8 mouse cellular contexts compared by ENCODE assay signal in the genomic region with DNA sequence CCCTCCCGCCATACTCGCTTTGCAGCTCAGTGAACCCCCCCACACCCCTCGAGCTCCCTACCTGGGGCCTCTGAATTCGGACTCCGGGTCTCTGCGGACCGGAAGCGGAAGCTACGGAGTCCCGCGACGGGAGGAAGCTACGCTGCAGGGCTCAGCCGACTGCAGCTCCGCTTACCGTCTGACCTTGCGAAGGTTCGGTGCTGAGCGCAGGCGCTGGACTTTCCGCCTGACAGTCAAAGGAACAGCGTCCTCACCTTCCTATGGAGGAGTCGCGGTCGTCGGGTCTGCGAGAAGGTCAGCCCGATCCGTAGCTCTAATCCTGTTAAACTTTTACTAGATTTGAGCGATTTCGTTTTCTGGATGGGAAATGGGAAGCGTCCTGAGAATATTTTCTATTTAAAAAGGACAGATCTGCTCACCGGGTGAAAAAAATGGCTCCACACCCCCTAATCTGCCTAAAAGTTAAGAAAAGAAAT. TPM values are rescaled to one million over a fixed set of nuclear protein-coding genes. Genes with fewer than 3 reads are reported as not detected.
DNase-seq lines count a peak whose midpoint lies in the region; ATAC-seq and TF ChIP-seq lines count a peak whose summit lies in the region.

TSS of gene Mrps21 (minus strand) at position 128 of the 476 bp plus-strand sequence.

- H3K79me2 ChIP-seq in C2C12 (ENCODE audit: control insufficient read depth, insufficient read depth): peaks cover 63% of the 10 kb centered on the region

- no peaks in the 10 kb centered on the region for H3K27me3 ChIP-seq in C2C12 (ENCODE audit: control insufficient read depth, insufficient read depth, insufficient read length)
- no peaks in the 10 kb centered on the region for H3K27me3 ChIP-seq in heart, embryonic 11.5 days (ENCODE audit: control insufficient read depth, insufficient read depth, low read length)
- H3K27me3 ChIP-seq in kidney, postnatal 0 days (ENCODE audit: insufficient read depth, low read length): no peaks in the 10 kb centered on the region
- H3K27me3 ChIP-seq in liver, embryonic 13.5 days: no peaks in the 10 kb centered on the region
- no peaks in the 10 kb centered on the region for H3K27me3 ChIP-seq in stomach, embryonic 16.5 days (ENCODE audit: control insufficient read depth, insufficient read depth, low read length)

- peak within 1 kb of the TSS; percentile 80 for H3K4me2 ChIP-seq in heart, embryonic 11.5 days
- peak within 1 kb of the TSS; percentile 46 for H3K4me2 ChIP-seq in kidney, postnatal 0 days (ENCODE audit: low read length)
- H3K4me2 ChIP-seq in liver, embryonic 13.5 days: peak within 1 kb of the TSS; percentile 81
- peak within 1 kb of the TSS; percentile 65 for H3K4me2 ChIP-seq in stomach, embryonic 16.5 days (ENCODE audit: low read depth, low read length)

- H3K27ac ChIP-seq in heart, embryonic 11.5 days (ENCODE audit: low read depth, low read length): peak within 1 kb of the TSS; percentile 89
- peak within 1 kb of the TSS; percentile 78 for H3K27ac ChIP-seq in kidney, postnatal 0 days
- peak within 1 kb of the TSS; percentile 89 for H3K27ac ChIP-seq in liver, embryonic 13.5 days
- H3K27ac ChIP-seq in stomach, embryonic 16.5 days (ENCODE audit: low read length): peak within 1 kb of the TSS; percentile 84

- H3K4me1 ChIP-seq in heart, embryonic 11.5 days (ENCODE audit: control insufficient read depth, insufficient read depth, low read length): peaks cover 11% of the 10 kb centered on the region
- no peaks in the 10 kb centered on the region; the same call in 1 of the 2 replicates for H3K4me1 ChIP-seq in kidney, postnatal 0 days (replicated peaks; ENCODE audit: insufficient read depth, low read length)
- H3K4me1 ChIP-seq in liver, embryonic 13.5 days (replicated peaks): peaks cover 46% of the 10 kb centered on the region
- H3K4me1 ChIP-seq in stomach, embryonic 16.5 days (ENCODE audit: control insufficient read depth, insufficient read depth, low read length): peaks cover 10% of the 10 kb centered on the region

- under 1% methylated on average over 33 of the region's 33 CpGs for WGBS in heart, embryonic 11.5 days (ENCODE audit: insufficient replicate concordance)
- WGBS in kidney, postnatal 0 days: 0% methylated on average over 33 of the region's 33 CpGs
- whole genome bisulfite sequencing in liver, embryonic 13.5 days (ENCODE audit: insufficient replicate concordance): under 1% methylated on average over 33 of the region's 33 CpGs
- WGBS in stomach, embryonic 16.5 days: under 1% methylated on average over 33 of the region's 33 CpGs

- H3ac ChIP-seq in C2C12 (ENCODE audit: control insufficient read depth, insufficient read length, low read depth): peak within 1 kb of the TSS; percentile 18

- H3K9me3 ChIP-seq in heart, embryonic 11.5 days (replicated peaks; ENCODE audit: control insufficient read depth, low read length): no peaks in the 10 kb centered on the region
- no peaks in the 10 kb centered on the region for H3K9me3 ChIP-seq in kidney, postnatal 0 days (replicated peaks; ENCODE audit: low read length)
- H3K9me3 ChIP-seq in liver, embryonic 13.5 days (replicated peaks): no peaks in the 10 kb centered on the region
- no peaks in the 10 kb centered on the region for H3K9me3 ChIP-seq in stomach, embryonic 16.5 days (replicated peaks; ENCODE audit: control insufficient read depth, low read length)

- peaks cover 13% of the 10 kb centered on the region for H3K79me3 ChIP-seq in C2C12 (ENCODE audit: low read depth)

- H3K36me3 ChIP-seq in C2C12 (ENCODE audit: control insufficient read depth, insufficient read depth): peaks cover 10% of the 10 kb centered on the region
- peaks cover 11% of the 10 kb centered on the region for H3K36me3 ChIP-seq in heart, embryonic 11.5 days (ENCODE audit: control insufficient read depth, insufficient read depth, low read length)
- peaks cover 9% of the 10 kb centered on the region; the same call in 1 of the 2 replicates for H3K36me3 ChIP-seq in kidney, postnatal 0 days (ENCODE audit: insufficient read depth, low read length)
- peaks cover 31% of the 10 kb centered on the region for H3K36me3 ChIP-seq in liver, embryonic 13.5 days
- H3K36me3 ChIP-seq in stomach, embryonic 16.5 days (ENCODE audit: control insufficient read depth, insufficient read depth, low read length): 0 out of 2 replicates have a peak, but pooled peaks cover 3% of the 10 kb centered on the region

- ATAC-seq in erythroblast, adult 5-6 weeks (replicated peaks; ENCODE audit: low FRiP score, poor library complexity, severe bottlenecking): peak; percentile 94
- peak; percentile 86 for ATAC-seq in heart, embryonic 11.5 days (replicated peaks; ENCODE audit: insufficient number of reproducible peaks, low FRiP score, low TSS enrichment)
- peak; percentile 95 for ATAC-seq in kidney, postnatal 0 days (replicated peaks; ENCODE audit: low FRiP score, low read depth)
- ATAC-seq in liver, embryonic 13.5 days (ENCODE audit: low read depth): peak; percentile 94
- ATAC-seq in stomach, embryonic 16.5 days (ENCODE audit: insufficient read depth, low FRiP score): peak; percentile 95

- DNase-seq in brain, adult 2 months (ENCODE audit: low read depth, low spot score): peak; percentile 97
- DNase-seq in kidney, postnatal 0 days (ENCODE audit: low spot score): peak; percentile 93
- DNase-seq in liver, embryonic 13.5 days: peak; percentile 81
- DNase-seq in neural tube, embryonic 10.5 days (ENCODE audit: extremely low spot score, low spot score): peak; percentile 83

- H3K4me3 ChIP-seq in C2C12 (ENCODE audit: insufficient read depth, poor library complexity, severe bottlenecking): peak within 1 kb of the TSS; percentile 70
- peak within 1 kb of the TSS; percentile 77 for H3K4me3 ChIP-seq in heart, embryonic 11.5 days (ENCODE audit: low read depth, low read length)
- peak within 1 kb of the TSS; percentile 61 for H3K4me3 ChIP-seq in kidney, postnatal 0 days (replicated peaks; ENCODE audit: low read depth, low read length)
- peak within 1 kb of the TSS; percentile 74 for H3K4me3 ChIP-seq in liver, embryonic 13.5 days (replicated peaks)
- peak within 1 kb of the TSS; percentile 75 for H3K4me3 ChIP-seq in stomach, embryonic 16.5 days (replicated peaks; ENCODE audit: low read length)

- TF ChIP-seq CTCF in C2C12 (IDR thresholded peaks at IDR 0.05; ENCODE audit: control insufficient read depth, insufficient read depth, insufficient read length): no peak
- TF ChIP-seq CTCF in kidney, postnatal 0 days (IDR thresholded peaks at IDR 0.05; ENCODE audit: low read depth): no peak

- H3K9ac ChIP-seq in heart, embryonic 11.5 days (ENCODE audit: low read depth, low read length): peak within 1 kb of the TSS; percentile 91
- peak within 1 kb of the TSS; percentile 80 for H3K9ac ChIP-seq in kidney, postnatal 0 days (ENCODE audit: low read depth, low read length)
- H3K9ac ChIP-seq in liver, embryonic 13.5 days: peak within 1 kb of the TSS; percentile 86
- peak within 1 kb of the TSS; percentile 88 for H3K9ac ChIP-seq in stomach, embryonic 16.5 days (ENCODE audit: low read length)

TF ChIP-seq in C2C12, 6 proteins besides CTCF, POLR2A, EP300 and RAD21:
- TF ChIP-seq MAX (IDR thresholded peaks at IDR 0.05): no peak
- no peak for TF ChIP-seq USF1 (IDR thresholded peaks at IDR 0.05; ENCODE audit: low read depth)
- TF ChIP-seq CEBPB (IDR thresholded peaks at IDR 0.05; ENCODE audit: low read depth): no peak
- no peak for TF ChIP-seq MYOD1 (IDR thresholded peaks at IDR 0.05; ENCODE audit: control insufficient read depth, insufficient read length, low read depth)
- no peak for TF ChIP-seq MYOG (IDR thresholded peaks at IDR 0.05; ENCODE audit: control insufficient read depth, extremely low read depth, insufficient read length)
- no peak for TF ChIP-seq FOSL1 (IDR thresholded peaks at IDR 0.05; ENCODE audit: insufficient read depth, low read length, poor library complexity, severe bottlenecking)

RNA-seq across cellular contexts. Expression of gene Mrps21, which starts in this region (rescaled TPM):
- polyA plus RNA-seq in C2C12 (2012; fragmentation: generic; extraction: Trizol): 441 TPM
- total RNA-seq in erythroblast, adult 5-6 weeks (2015; ENCODE audit: low replicate concordance): 35.5 and 95.7 TPM in 2 replicates
- total RNA-seq in erythroblast, adult 5-6 weeks (2017; ENCODE audit: low replicate concordance): 87.3 and 106 TPM in 2 replicates
- polyA plus RNA-seq in heart, embryonic 11.5 days (2014; fragmentation: Nextera tagmentation; extraction: Ambion mirVana): 386 and 410 TPM in 2 replicates
- 461 and 494 TPM in 2 replicates for polyA plus RNA-seq in kidney, postnatal 0 days (2015; fragmentation: Nextera tagmentation; extraction: Ambion mirVana)
- polyA plus RNA-seq in liver, embryonic 13.5 days (2015; fragmentation: Nextera tagmentation; extraction: Ambion mirVana): 256 and 257 TPM in 2 replicates
- polyA plus RNA-seq in stomach, embryonic 16.5 days (2015; fragmentation: Nextera tagmentation; extraction: Ambion mirVana): 290 and 321 TPM in 2 replicates

Comparison
In these comparisons a context has a peak if more than half of its experiments do, and no peak if none do; other contexts are left out.
1. Peak in every context shown above with its lines: DNase-seq, ATAC-seq, H3K4me3 ChIP-seq and H3K27ac ChIP-seq.